Mouse (Mus musculus): ENCODE results near the gene Ltbp4.

GRCm38 (mm10) chr7:27291795-27292466 lies 45.6 kb downstream of the Ltbp4 start:
- no peak for TF ChIP-seq GATA1 (IDR thresholded peaks at IDR 0.05; ENCODE audit: low read length)
- no peak for TF ChIP-seq TAL1 (IDR thresholded peaks at IDR 0.05; ENCODE audit: low read length)

Measured in erythroblast, embryonic 14.5 days (primary cell).